Mouse (Mus musculus): ENCODE measurements at regions not wholly inside any gene's neighbourhood (a gene's known extent, or its start where the extent isn't known, plus 50 kb on each side); places are given as distances from the start of the nearest gene placed in this dataset.

DNA sequence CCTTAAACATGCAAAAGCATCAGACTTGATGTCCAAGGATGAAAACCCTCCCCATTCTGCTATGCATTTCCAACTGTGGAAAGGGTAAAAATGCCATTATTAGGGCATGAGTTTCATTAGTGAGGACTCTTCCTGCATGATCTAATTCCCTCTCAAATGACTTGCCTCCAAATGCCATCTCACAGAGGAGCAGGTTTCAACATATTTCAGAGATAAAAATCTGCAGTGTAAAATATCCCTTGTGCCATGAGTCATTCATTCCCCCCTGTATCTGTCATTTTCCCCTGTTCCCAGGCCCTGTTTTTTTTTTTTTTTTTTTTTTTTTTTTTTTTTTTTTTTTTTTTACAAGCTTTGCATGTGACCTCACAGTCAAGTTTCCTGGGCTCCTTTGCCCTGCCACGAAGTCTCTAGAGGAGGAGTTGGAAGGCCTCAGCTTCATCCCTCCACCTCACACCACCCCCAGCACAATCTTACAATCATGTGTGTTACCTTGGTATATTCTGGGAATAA, 767.1 kb upstream of the 4930452B06Rik start:
- TF ChIP-seq CTCF (IDR thresholded peaks at IDR 0.05; ENCODE audit: control insufficient read depth, insufficient read depth, insufficient read length) (no peak), FOSL1 (IDR thresholded peaks at IDR 0.05; ENCODE audit: insufficient read depth, low read length, poor library complexity, severe bottlenecking) (no peak)
